Mouse (Mus musculus) heart, postnatal 10 days (tissue): Measurements from ENCODE around the gene Usp38. TPM values are rescaled to one million over a fixed set of nuclear protein-coding genes. Genes with fewer than 3 reads are reported as not detected.

ENCODE experiments used
- DNase-seq, 2 experiments: peaks; one replicate each; pipeline ENCODE4 v3.0.0; 2021
- intact Hi-C: fragments of 180-260 bp; cut with DNase I; formaldehyde crosslinking; loops from one replicate; pipeline ENCODE4 v1.15.1; 2025
- total RNA-seq, 2 experiments: library from RNA; stranded (reverse); gene quantifications; 2 replicates each; pipeline ENCODE4 v1.2.3; 2021

Gene Usp38
- total RNA-seq, 2 experiments from 2014 or later = 22.3 to 23.3 TPM

GRCm38 (mm10) chr8:80962592-80962983 is 52.1 kb downstream of the Usp38 start:
- DNase-seq = no peak
- intact Hi-C loops = no loop called here

DNA sequence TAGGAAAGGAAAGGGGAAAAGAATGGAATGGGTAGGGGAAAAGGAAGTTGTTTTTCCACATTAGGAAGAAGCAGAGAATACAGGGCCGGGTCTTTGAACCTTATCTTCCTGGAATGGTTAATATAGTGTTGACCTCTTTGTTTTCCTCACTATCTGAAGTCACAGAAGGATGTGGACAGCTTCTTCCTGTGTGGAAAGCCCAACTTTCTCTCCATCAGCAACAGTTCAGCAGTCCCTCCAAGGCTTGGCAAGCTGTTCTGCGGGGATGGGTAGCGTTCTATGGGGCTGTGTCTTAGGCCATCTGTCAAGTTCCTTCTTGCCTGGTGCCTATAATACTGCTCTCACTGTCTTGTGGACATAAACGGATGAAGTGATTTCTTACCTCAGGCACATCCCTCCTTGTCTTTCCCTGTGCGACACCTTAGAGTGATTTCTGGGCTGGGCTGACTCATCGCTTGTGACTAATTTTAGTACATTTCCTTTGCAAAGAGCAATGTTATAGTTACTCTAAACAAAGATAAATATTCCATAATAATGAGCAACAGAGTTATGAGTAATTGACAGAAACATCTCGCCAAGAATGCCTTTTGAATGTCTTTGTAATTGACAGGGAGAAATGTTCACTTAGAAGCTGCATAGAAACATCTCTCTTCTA is 52.7 kb downstream of the Usp38 start:
- intact Hi-C loops = no loop called here
- peak in 1 of 2 experiments; percentile 35 for DNase-seq

DNA sequence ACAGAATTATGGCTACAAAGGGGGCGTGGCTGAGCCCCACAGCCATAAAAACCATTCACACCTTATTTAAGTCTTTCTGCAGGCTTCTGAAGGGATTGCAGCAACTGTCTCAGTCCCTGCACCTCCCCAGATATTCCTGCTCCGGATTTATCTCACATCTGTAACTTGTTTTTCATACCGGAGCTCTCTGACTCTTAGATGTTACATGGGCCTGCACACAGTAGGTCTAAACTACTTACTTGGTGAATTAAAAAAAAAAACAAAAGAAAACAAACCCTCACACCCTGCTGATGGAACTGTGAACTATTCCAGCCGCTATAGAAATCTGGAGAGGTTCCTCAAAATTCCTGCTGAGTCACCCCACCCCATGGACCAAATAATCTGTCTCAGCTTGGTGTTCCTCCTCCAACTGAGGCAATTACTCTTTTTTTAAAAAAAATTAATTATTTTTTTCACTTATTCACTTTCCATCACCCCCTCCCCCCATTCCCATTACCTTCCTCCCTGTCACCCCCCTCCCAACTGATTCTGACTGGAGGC is 53.6 kb downstream of the Usp38 start:
- intact Hi-C loops = no loop called here
- no peak for DNase-seq

DNA sequence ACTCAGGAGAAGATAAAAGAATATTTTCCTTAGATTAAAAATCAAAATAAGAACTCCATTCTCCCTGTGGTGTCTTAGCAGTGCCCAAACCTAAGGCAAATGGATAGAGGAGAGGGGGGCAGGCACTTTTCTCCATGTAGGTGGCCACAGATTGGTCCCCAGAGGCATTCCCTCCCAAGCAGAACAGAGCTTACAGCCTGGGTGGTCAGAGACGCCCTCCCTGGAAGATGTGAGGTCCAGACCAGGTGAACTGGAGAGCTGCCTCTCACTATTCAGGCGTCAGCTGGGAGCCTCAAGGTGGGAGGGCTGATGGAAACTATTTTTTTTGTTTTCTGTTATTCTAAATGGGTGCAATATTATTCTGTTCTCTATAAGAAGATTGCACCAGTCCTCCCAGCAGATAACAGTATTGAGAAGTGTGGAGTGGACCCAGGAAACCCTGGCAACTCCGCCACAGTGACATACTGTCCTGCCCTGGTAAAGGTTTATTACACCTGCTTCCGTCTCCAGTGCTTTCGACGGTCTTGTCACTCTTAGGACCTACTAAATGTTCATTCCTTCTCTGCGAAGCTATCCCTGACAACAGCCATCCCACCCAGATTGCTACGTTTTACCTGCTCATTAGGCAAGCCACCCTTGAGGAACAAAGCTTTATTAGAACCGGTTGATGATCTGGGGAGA is 55.0 kb downstream of the Usp38 start:
- intact Hi-C loops = no loop called here
- no peak for DNase-seq

GRCm38 (mm10) chr8:80957776-80958175 is 57.0 kb downstream of the Usp38 start:
- DNase-seq = no peak
- intact Hi-C loops = no loop called here

- DNase-seq = no peak
- intact Hi-C loops = loop anchor here (5.0 kb wide), 1 partner anchor 46 kb away; no protein-coding TSS in a partner anchor
Observed at GRCm38 (mm10) chr8:80952973-80953372, 61.8 kb downstream of the Usp38 start.

DNA sequence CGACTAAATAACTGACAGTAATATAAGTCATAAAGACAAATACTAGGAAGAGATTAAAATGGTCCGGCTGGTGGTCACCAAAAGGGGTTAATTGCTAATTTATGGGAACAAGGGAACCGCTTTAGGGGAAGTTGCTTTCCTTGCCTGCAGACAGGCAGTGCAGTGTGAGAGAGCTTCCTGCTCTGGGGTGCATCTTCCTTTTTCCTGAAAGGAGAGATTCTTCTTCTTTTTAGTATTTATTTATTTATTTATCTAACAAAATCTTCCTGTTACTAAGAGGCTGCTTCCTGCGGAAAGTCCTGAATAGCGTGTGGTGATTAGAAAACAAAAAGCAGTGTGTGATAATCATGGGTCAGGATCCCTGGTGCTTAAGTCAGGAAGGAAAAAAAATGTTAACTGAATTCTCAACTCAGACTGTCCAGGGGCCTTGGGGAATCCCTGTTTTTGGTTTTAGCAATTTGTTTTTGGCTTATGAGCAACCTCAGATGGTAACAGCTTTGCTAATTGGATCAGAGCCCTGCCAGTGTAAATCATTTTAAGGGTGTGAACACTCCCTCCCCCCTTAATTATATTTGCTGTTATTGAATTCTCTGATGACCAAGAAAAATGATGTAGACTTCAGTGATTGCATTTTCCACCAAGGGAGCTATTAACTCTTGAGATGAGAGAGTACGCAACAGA is 62.4 kb downstream of the Usp38 start:
- intact Hi-C loops = loop anchor here (5.0 kb wide), 1 partner anchor 45 kb away; no protein-coding TSS in a partner anchor
- DNase-seq = no peak

DNA sequence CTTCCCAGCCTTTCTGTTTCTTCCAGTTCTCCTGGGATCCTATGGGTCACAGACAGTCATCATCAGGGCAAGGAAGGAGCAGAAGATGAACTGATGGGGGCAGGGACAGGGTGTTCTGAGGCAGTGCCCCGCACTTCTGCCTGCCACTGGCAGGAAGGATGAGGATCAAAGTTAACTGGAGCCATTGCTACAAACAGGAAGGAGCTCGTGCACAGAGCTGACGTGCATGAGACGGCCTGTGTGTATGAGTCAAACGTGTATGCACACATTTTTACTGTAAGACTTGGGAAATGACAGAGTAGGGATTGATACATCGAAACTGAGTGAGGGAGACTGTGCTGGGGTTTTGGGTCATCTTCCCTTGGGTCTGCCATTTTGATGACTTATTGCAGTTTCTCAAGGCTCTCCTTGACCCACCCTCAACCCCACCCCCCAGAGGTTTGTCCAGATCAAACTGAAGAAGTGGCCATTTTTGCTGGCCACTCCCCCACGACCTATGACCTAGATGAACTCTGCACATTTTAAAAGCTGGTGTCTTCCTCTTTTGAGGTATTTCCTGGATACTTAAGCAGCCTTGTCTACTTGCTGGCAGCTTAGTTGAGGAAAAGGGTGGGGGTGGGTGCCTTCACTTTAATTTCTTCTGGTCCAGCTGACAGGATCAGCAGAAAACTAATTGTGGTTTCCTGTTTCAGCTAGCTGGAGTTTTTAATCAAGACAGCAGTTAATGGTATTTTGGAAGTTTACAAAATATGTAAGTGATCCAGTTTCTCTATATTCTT is 66.1 kb downstream of the Usp38 start:
- no peak for DNase-seq
- intact Hi-C loops = no loop called here

- no peak for DNase-seq
- intact Hi-C loops = no loop called here
Observed at GRCm38 (mm10) chr8:80943742-80944141, 71.0 kb downstream of the Usp38 start.

DNA sequence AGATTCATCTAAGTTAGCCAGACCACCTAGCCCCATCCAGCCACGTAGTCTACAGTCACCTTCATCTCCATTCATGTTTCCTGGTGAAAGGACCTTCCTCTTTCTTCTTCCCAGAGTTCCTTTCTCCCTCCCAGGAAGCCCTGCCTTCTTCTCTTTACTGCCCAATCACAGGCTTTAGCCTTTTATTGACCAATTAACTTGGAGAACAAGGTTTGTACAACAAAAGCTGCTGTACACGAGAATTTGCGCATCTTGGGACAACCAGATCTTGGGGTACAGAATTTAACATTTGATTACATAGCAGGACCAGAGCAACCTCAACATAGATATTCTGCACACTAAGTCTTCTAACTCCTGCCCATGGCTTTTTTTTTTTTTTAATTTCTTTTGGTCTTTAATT is 73.1 kb downstream of the Usp38 start:
- DNase-seq = no peak
- intact Hi-C loops = no loop called here

GRCm38 (mm10) chr8:80937814-80938650 is 76.7 kb downstream of the Usp38 start:
- intact Hi-C loops = no loop called here
- peak; percentile 60 to 75 for DNase-seq

Other genes with a start within 250 kb of the Usp38 start
- gene Gab1, start 134.4 kb downstream of the Usp38 start, total RNA-seq = 10 to 100 TPM; 41.2 to 51.1 TPM